Mouse (Mus musculus): ENCODE data around the gene Dscaml1.

The Dscaml1 gene

GRCm38 (mm10) chr9:45788405-45788804 is 362.0 kb downstream of the Dscaml1 start:
- DNase-seq, result no peak

GRCm38 (mm10) chr9:45791456-45792142 is 365.2 kb downstream of the Dscaml1 start:
- no peak for DNase-seq

GRCm38 (mm10) chr9:45792235-45792634 is 365.8 kb downstream of the Dscaml1 start:
- no peak for DNase-seq

GRCm38 (mm10) chr9:45793697-45794096 is 367.3 kb downstream of the Dscaml1 start:
- no peak for DNase-seq

GRCm38 (mm10) chr9:45795722-45796121 is 369.3 kb downstream of the Dscaml1 start:
- DNase-seq, result no peak

GRCm38 (mm10) chr9:45797271-45797670 is 370.8 kb downstream of the Dscaml1 start:
- no peak for DNase-seq

- DNase-seq, result no peak
Observed at GRCm38 (mm10) chr9:45798467-45799164, 372.2 kb downstream of the Dscaml1 start.

- no peak for DNase-seq
Observed at GRCm38 (mm10) chr9:45799402-45799801, 373.0 kb downstream of the Dscaml1 start.
